Mouse (Mus musculus) cerebellum, adult 18-20 months (tissue): Measurements from ENCODE around the gene Dhx29.
A peak's percentile ranks its signal among the peaks of the same experiment; 100 is the strongest.
"Not testable (repeated sequence)": the region's sequence is repeated elsewhere in the genome, so short reads cannot be mapped to it uniquely, and the experiment has no call there.

ENCODE experiments used
- DNase-seq, 2 experiments: peaks; one replicate each; pipeline ENCODE4 v3.0.0; 2021

The Dhx29 gene

GRCm38 (mm10) chr13:112987991-112988390, 60.7 kb downstream of the Dhx29 start:
- no peak for DNase-seq

DNA sequence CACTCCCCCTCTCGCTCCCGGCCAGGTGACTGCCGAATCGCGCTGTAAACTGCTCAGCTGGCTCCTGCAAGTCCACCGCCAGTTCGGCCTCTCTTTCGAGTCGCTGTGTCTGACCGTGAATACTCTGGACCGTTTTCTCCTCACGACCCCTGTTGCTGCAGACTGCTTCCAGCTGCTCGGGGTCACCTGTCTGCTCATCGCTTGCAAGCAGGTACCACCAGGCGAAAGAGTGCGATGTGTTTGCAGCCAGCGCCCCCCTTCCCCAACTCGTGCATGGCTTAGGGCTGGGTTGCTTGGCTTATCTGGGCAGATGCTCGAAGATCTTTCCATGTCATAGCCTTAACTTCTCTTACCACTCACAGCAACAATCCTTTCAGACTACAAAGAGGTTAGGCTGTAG, 61.6 kb downstream of the Dhx29 start:
- DNase-seq: no peak

DNA sequence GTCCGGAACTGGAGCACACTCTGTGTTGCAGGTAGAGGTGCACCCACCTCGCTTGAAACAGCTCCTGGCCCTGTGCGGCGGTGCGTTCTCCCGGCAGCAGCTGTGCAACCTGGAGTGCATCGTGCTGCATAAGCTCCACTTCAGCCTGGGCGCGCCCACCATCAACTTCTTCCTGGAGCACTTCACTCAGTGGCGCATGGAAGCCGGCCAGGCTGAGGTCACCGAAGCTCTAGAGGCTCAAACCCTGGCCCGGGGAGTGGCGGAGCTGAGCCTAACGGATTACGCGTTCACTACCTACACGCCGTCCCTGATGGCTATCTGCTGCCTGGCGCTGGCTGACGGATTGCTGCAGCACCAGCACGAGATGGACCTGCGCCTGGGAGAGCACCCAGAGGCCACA, 62.3 kb downstream of the Dhx29 start:
- DNase-seq: no peak

DNA sequence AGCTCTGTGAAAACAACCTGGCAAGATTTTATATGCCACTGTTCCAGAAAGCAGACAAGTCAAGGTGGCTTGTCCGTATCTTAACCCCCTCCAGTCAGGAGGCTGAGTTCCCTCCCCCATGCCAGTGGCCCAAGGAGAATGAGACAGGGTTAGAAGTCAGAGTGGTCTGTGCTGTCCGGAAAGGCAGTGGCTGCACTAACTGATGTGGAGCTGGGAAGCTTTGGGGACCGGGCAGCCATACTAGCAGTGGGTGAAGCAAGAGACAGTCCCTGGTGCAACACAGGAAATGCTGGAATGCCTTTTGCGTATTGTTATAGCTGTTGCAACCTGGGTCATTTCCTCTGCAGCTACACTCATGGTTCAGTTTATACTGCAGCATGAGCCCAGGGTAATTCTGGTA, 63.1 kb downstream of the Dhx29 start:
- DNase-seq: no peak

DNA sequence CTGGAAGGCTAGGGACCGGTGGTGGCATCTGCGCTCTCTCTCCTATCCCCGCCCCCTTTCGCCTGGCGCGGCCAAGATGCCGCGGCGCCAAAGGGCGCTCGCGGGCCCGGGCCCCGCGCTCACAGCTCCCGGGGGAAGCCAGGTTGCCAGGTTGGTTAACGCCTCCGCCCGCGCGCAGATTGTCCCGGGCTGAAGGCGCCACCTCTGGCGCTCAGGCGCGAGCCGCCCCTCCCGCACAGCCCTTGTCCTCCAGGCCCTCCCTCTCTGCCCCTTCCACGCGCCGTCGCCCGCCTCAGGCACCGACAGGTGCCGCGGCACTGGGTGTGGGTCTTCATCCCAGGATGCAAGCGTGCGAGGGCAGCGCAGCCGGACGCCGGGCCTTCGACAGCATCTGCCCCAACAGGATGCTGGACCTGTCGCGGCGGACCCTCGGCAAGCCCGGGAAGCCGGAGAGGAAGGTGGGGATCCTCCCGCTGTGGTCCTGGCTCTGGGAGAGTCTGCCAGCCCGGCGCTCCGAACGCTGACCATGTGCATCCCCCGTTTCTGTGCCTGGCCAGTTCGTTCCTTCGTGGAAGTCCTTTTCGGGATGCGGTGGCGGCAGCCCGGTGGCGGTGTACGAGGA, 66.4 kb downstream of the Dhx29 start, which contains the start of gene Mcidas:
Mcidas (plus strand) TSS at position 315 of the 622 bp plus-strand sequence.
- peak; percentile 24 to 37 for DNase-seq

- peak; percentile 55 to 63 for DNase-seq
Observed at GRCm38 (mm10) chr13:112994191-112994590, 66.9 kb downstream of the Dhx29 start.

GRCm38 (mm10) chr13:112996407-112996806, 69.2 kb downstream of the Dhx29 start:
- DNase-seq: no peak

- DNase-seq: no peak
Observed at GRCm38 (mm10) chr13:112997369-112997768, 70.1 kb downstream of the Dhx29 start.

GRCm38 (mm10) chr13:112998427-112999201, 71.4 kb downstream of the Dhx29 start:
- DNase-seq: no peak

- DNase-seq: no peak
Observed at GRCm38 (mm10) chr13:113000090-113000489, 72.8 kb downstream of the Dhx29 start.

DNA sequence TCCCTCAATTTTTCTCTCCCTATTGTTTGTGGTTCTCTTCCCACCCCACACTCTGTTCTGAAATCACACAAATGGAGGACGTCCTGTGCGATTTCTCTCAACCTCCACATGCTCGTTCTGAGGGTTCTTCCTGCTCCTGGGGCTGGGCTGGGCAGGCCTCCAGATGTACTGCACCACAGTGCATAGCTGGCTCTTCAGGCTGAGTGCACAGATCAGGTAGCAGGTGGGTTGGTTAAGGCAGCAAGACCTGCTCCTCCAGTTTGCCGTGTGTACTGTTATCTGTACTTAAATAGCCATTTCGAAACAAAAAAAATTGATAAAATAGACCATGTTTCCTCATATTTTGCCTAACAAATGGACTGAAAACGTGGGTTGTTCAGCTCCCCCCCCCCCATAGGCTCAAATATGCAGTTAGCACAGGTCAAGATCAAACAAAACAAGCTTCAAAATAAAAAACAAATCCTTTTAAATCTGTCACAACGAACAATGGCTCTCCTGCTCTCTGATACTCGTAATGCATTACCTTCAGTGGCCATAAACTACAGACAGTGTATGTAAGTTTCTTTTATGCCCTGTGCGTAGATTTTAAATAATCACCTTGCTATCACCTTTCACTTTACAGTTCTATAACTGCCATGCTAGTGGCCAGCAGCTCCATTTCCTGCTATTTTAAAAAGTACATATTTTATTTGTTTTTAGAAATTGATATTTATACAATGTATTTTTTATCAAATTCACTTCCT, 73.5 kb downstream of the Dhx29 start:
- no peak for DNase-seq

DNA sequence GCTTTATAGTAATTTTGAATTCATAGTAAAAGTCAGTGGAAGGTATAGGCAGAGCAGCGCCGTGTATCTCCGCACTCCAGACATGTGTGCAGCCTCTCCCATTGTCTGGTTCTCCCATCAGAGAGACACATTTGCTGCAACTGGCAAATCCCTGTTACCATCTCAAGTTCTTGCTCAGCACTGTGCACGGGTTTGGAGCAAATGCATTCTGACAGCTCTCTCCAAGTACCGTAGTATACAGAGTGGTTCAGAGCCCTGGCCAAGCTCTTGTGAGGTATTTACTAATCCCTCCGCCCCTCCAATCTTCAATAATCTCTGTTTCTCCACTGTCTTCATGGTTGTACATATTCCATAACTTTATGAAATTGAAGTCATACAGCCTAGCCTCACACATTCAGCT, 85.4 kb downstream of the Dhx29 start:
- DNase-seq: no peak

- DNase-seq: not testable (repeated sequence)
Observed at GRCm38 (mm10) chr13:113013174-113013953, 86.1 kb downstream of the Dhx29 start.
